Mouse (Mus musculus) CH12F3 (cell line): ENCODE results near the gene Paox.
"Not testable (repeated sequence)": the region's sequence is repeated elsewhere in the genome, so short reads cannot be mapped to it uniquely, and the experiment has no call there.

Experiments used
- in situ Hi-C: fragments of 300-500 bp; cut with MboI; formaldehyde crosslinking; loops from 2 replicates; pipeline ENCODE4 v1.14.3; 2020; ENCODE audit warnings: low sequenced_read_pairs

The Paox gene

DNA sequence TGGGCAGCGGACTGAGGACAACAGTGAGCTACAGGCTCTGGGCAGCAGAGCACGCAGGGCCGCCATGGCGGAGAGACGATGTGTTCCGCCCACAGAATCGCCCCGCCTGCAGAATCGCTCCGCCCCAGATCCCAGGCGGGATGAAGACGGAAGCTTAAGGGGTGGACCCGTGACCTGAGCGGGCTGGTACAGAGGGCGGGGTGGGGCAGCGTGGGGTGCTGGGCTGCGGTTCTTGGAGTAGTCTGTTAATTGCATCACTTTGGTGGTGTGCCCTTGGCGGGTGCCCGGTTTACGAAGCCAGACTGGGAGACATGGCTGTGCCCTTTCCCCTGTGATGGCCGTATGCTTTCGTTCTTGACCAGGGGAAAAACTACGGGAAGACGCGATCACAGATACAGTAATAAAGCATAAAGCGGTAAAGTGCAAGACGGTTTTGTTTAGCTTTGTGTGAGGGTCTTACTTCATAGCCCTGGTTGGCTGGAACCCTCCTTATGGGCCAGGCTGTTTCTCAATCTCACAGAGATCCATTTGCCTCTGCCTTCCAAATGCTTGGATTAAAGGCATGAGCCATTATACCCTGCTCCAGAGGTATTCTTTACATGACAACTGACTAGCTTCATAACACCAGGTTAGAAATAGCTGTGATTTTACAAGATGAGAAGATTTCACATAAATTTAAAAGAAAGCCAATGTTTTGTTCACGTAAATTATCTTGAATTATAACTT is 893 bp downstream of the Paox start, which contains the start of gene Echs1:
TSS of gene Echs1 (minus strand) at position 148 of the 726 bp plus-strand sequence.
- in situ Hi-C loops: no loop called here

DNA sequence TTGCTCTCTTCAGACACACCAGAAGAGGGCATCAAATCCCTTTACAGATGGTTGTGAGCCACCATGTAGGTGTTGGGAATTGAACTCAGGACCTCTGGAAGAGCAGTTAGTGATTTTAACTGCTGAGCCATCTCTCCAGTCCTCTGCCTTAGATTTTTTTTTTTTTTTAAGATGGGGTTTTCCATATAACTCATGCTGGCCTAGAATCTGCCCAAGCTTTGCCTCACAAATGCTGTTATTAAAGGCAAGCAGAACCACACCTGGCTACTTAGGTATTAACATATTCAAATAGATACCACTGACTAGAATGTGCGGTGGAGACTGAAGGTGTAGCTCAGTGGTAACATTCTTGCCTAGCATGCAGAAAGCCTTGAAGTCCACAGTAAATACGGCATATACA is 4.9 kb downstream of the Paox start:
- in situ Hi-C loops: no loop called here

DNA sequence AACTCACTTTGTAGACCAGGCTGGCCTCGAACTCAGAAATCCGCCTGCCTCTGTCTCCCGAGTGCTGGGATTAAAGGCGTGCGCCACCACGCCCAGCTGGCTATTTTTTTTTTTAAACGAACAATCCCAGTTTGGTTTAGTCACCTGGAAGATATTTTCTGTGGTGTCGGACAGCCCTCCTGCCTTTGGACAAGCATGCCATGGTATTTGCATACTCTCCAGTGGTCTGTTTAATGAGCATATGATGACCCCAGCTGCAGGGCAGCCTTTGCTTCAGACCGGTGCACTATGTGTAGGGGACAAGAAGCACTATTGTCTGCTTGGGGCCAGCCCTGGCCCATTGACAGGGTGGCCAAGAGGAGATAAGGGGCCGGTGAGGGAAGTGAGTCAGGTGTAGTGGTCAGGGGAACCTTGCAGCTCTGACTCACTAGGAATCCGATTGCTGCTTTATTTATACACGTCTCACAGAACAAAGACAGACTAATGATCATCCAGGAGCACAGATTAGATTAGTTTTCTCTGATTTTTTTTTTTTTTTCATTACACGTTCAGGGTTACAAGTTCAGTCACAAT is 5.8 kb downstream of the Paox start:
- in situ Hi-C loops: no loop called here

DNA sequence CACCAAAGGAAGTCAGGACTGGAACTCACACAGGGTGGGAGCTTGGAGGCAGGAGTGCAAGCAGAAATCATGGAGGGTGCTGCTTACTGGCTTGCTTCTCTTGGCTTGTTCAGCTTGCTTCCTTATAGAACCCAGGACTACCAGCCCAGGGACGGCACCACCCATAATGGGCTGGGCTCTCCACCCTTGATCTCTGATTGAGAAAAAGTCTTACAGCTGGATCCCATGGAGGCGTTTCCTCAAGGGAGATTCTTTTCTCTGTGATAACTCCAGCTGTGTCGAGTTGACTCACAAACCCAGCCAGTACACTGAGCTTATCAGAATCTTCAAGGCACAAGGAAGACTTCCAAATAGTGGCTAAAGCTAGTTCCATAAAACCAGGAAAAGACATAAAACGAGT is 7.2 kb downstream of the Paox start:
- in situ Hi-C loops: no loop called here

DNA sequence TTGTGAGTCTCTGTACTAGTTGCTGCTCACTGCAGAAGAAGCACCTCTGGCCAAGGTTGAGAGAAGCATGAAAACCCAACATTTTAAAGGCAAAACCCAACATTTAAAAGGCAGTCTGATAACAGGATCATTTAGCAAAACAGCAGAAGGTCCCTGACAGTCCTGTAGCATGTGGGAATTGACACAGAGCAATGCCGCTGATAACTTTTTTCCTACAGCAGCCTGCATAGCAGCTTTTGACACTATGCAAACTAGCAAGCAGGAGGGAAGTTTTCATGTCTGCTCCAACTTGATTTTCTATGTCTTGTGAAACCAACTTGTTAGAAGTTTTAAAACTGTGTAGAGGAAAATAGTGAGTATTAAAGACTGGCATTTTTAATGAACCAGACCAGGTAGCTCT is 8.8 kb downstream of the Paox start:
- in situ Hi-C loops: no loop called here

DNA sequence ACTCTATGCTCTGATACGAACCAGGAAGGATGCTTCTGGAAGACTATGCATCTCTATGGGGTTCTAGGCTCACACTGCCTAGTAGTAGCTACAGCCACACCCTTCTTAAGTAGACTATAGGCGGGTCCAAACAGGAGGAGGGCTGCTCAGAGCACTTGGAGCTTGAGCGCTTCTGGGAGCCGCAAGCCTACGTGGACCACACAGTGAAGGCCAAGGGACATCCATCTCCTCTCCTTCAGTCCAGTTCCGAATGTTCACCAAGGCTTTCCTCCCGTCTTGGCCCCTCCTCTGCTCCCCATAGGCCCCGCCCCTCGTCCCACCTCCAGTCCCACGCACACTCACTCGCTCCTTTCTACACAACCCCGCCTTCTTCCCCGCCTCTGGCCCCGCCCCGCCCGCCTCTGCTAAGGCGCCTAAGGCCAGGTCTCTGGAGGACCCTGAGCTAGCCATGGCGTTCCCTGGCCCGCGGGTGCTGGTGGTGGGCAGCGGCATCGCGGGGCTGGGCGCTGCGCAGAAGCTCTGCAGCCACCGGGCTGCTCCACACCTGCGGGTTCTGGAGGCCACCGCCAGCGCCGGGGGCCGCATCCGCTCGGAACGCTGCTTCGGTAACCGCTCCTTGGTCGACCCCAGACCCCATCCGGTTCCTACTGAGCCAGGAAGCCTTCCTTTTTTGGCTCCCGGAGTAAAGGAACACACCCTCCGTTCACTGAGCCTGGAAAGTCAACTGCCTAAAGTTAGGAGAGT is 9.9 kb downstream of the Paox start:
- in situ Hi-C loops: no loop called here

GRCm38 (mm10) chr7:140126022-140126350 is 10.4 kb downstream of the Paox start:
- in situ Hi-C loops: no loop called here

GRCm38 (mm10) chr7:140126934-140127333 is 11.3 kb downstream of the Paox start:
- in situ Hi-C loops: no loop called here

DNA sequence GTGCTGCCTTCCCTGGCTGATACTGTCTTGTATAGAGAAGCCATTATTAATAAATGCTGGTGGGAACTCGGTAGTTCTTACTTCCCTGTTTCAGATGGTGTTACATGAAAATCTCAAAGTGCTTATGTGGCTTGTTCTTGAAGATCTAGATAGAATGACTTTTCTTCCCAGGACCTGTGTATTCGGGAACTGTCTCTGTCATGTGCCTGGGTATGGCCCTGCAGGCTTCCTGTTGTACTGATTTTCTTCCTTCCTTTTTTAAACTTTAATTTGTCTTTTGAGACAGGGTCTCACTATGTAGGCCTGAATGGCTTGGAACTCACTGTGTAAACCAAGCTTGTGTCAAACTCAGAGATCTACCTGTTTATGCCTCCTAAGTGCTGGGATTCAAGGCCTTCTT is 12.3 kb downstream of the Paox start:
- in situ Hi-C loops: no loop called here

DNA sequence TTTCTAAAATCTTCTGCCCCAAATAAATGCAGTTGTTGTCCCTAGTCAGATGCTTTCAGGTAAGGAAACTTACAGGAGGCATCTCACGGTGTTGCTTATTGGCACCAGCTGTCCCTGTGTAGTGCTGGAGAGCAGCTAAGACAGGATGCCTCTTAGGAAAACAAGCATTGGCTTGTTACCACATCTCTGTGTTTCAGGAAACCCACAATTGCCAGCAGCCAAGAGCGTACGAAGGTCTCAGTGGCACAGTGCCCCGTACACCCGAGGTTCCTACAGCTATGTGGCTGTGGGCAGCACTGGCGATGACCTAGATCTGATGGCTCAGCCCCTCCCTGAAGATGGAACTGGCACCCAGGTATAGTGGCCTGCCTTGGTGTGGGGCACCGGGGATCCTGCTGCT is 16.6 kb downstream of the Paox start:
- in situ Hi-C loops: not testable (repeated sequence)

- in situ Hi-C loops: not testable (repeated sequence)
Measured at GRCm38 (mm10) chr7:140134033-140134432, 18.4 kb downstream of the Paox start.

GRCm38 (mm10) chr7:140135106-140135770 is 19.6 kb downstream of the Paox start:
- in situ Hi-C loops: no loop called here

GRCm38 (mm10) chr7:140137135-140138020 is 21.8 kb downstream of the Paox start, which contains the start of gene Mtg1:
Gene Mtg1 (plus strand): TSS chr7:140137564.
- in situ Hi-C loops: no loop called here

- in situ Hi-C loops: no loop called here
Measured at GRCm38 (mm10) chr7:140138021-140138310, 22.4 kb downstream of the Paox start.

- in situ Hi-C loops: loop anchor here (5.0 kb wide), 1 partner anchor 59 kb away; the partner anchor contains the start of gene Caly
Measured at GRCm38 (mm10) chr7:140141350-140141749, 25.8 kb downstream of the Paox start.

DNA sequence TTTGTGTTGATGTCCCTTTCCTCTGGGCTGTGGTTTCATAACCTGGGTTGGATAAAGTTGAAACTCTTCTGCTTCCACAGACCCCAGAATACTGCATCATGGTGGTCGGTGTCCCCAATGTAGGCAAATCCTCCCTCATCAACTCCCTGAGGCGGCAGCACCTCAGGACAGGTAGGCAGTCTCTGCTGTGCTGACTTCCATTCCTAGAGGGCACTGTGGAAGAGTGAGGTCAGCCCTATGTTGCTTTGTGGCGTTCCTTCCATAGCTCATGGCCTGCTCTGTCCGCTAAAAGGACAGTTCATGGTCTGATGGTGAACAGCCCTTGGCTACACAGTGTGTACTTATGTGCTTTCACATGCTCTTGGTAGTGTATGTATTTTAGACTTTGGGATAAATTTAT is 29.0 kb downstream of the Paox start:
- in situ Hi-C loops: loop anchor here (5.0 kb wide), 1 partner anchor 62 kb away; the partner anchor contains the start of gene Caly

- in situ Hi-C loops: no loop called here
Measured at GRCm38 (mm10) chr7:140153383-140153782, 37.8 kb downstream of the Paox start.

- in situ Hi-C loops: no loop called here
Measured at GRCm38 (mm10) chr7:140153829-140154217, 38.2 kb downstream of the Paox start.

DNA sequence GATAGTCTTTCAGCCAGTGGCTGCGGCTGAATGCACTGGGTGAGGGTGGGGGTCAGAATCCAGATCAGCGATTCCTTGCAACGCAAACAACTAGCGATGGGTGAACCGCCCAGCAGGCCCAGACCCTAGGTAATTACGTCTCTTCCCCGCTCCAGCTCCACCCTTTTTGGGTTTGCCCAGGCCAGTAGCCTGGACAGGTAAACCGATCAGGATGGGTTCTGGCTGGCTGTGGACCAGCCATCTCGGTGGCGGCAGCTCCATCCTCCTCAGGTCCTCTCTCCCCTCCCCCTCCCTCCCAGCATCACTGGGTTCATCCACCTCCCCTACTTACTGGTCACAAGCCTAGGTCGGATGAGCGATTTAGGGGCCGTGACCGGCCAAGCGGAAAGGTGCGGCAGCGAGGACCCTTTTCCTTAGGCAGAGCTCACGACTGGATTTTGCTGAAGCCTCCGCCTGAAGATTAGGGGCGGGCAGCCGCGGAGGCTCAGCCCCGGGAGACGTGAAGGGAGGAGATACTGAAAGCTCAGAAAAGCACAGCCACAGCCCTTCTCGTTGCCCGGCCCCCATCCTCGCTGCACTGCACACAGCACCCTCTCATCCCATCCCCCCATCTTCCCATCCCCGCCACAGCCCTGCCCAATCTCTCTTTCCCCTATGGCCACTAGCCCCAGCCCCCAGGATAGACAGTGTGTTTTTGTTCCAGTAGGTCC is 38.8 kb downstream of the Paox start, which contains the start of gene Sprn:
TSS of gene Sprn (minus strand) at position 660 of the 710 bp plus-strand sequence.
- in situ Hi-C loops: no loop called here

- in situ Hi-C loops: no loop called here
Measured at GRCm38 (mm10) chr7:140160363-140160762, 44.8 kb downstream of the Paox start.
